Mouse (Mus musculus): ENCODE results near the gene Cux2. TPM values are rescaled to one million over a fixed set of nuclear protein-coding genes. Genes with fewer than 3 reads are reported as not detected.

Cux2 gene
- polyA plus RNA-seq, 1 experiment from 2014 or later: 8.0 TPM

GRCm38 (mm10) chr5:122054130-122054843, 4.4 kb upstream of the Cux2 start:
- H3K27me3 ChIP-seq (ENCODE audit: insufficient read depth, poor library complexity, severe bottlenecking): peaks cover 30% of the 10 kb centered on the region
- DNase-seq (ENCODE audit: low spot score): peak; percentile 83
- peak overlapping the region; percentile 62; the same call in 1 of the 2 replicates for H3K27ac ChIP-seq
- no peaks in the 10 kb centered on the region for H3K36me3 ChIP-seq
- H3K4me3 ChIP-seq: peak overlapping the region; percentile 43
- no peaks in the 10 kb centered on the region for H3K9me3 ChIP-seq
- 34% methylated on average over 13 of the region's 13 CpGs for WGBS
- peaks cover 34% of the 10 kb centered on the region for H3K4me1 ChIP-seq

GRCm38 (mm10) chr5:122053587-122053986, 3.7 kb upstream of the Cux2 start:
- Histone ChIP-seq H3K9me3 (no peaks in the 10 kb centered on the region), H3K36me3 (no peaks in the 10 kb centered on the region), H3K27me3 (ENCODE audit: insufficient read depth, poor library complexity, severe bottlenecking) (peaks cover 37% of the 10 kb centered on the region), H3K4me3 (no peak overlapping the region), H3K27ac (0 out of 2 replicates have a peak overlapping the region, but pooled peaks have one; percentile 30), H3K4me1 (peaks cover 36% of the 10 kb centered on the region)
- DNase-seq (ENCODE audit: low spot score): no peak
- WGBS: 26% methylated on average over 15 of the region's 15 CpGs

GRCm38 (mm10) chr5:122050832-122051105, 867 bp upstream of the Cux2 start:
- no peak for DNase-seq (ENCODE audit: low spot score)
- Histone ChIP-seq H3K4me1 (peaks cover 52% of the 10 kb centered on the region), H3K4me3 (peak overlapping the region; percentile 88), H3K27ac (peak overlapping the region; percentile 97; the same call in 1 of the 2 replicates), H3K9me3 (no peaks in the 10 kb centered on the region), H3K36me3 (no peaks in the 10 kb centered on the region), H3K27me3 (ENCODE audit: insufficient read depth, poor library complexity, severe bottlenecking) (peaks cover 64% of the 10 kb centered on the region)
- 7% methylated on average over 8 of the region's 8 CpGs for WGBS

GRCm38 (mm10) chr5:122049664-122050016, 262 bp downstream of the Cux2 start:
- Histone ChIP-seq H3K27me3 (ENCODE audit: insufficient read depth, poor library complexity, severe bottlenecking) (peaks cover 69% of the 10 kb centered on the region), H3K36me3 (no peaks in the 10 kb centered on the region), H3K4me1 (peaks cover 50% of the 10 kb centered on the region), H3K9me3 (no peaks in the 10 kb centered on the region), H3K4me3 (peak overlapping the region; percentile 88), H3K27ac (peak overlapping the region; percentile 97)
- no peak for DNase-seq (ENCODE audit: low spot score)
- 0% methylated on average over 23 of the region's 43 CpGs for WGBS

- Histone ChIP-seq H3K27me3 (ENCODE audit: insufficient read depth, poor library complexity, severe bottlenecking) (peaks cover 65% of the 10 kb centered on the region), H3K4me3 (peak overlapping the region; percentile 88), H3K27ac (peak overlapping the region; percentile 97), H3K9me3 (no peaks in the 10 kb centered on the region), H3K36me3 (no peaks in the 10 kb centered on the region), H3K4me1 (peaks cover 43% of the 10 kb centered on the region)
- no peak for DNase-seq (ENCODE audit: low spot score)
- 2% methylated on average over 52 of the region's 52 CpGs for WGBS
Observed at GRCm38 (mm10) chr5:122048686-122049663, 927 bp downstream of the Cux2 start.

GRCm38 (mm10) chr5:122048252-122048651, 1.6 kb downstream of the Cux2 start:
- peaks cover 45% of the 10 kb centered on the region for H3K4me1 ChIP-seq
- WGBS: 3% methylated on average over 20 of the region's 20 CpGs
- peak overlapping the region; percentile 88 for H3K4me3 ChIP-seq
- 0 out of 2 replicates have a peak overlapping the region, but pooled peaks have one; percentile 23 for H3K27ac ChIP-seq
- no peak for DNase-seq (ENCODE audit: low spot score)
- H3K27me3 ChIP-seq (ENCODE audit: insufficient read depth, poor library complexity, severe bottlenecking): peaks cover 58% of the 10 kb centered on the region
- H3K36me3 ChIP-seq: no peaks in the 10 kb centered on the region
- H3K9me3 ChIP-seq: no peaks in the 10 kb centered on the region

GRCm38 (mm10) chr5:122047791-122048190, 2.1 kb downstream of the Cux2 start:
- no peaks in the 10 kb centered on the region for H3K9me3 ChIP-seq
- no peak overlapping the region; the same call in 1 of the 2 replicates for H3K27ac ChIP-seq
- H3K27me3 ChIP-seq (ENCODE audit: insufficient read depth, poor library complexity, severe bottlenecking): peaks cover 53% of the 10 kb centered on the region
- no peak for DNase-seq (ENCODE audit: low spot score)
- peaks cover 50% of the 10 kb centered on the region for H3K4me1 ChIP-seq
- 51% methylated on average over 5 of the region's 5 CpGs for WGBS
- no peaks in the 10 kb centered on the region for H3K36me3 ChIP-seq
- peak overlapping the region; percentile 88 for H3K4me3 ChIP-seq

GRCm38 (mm10) chr5:122043567-122043966, 6.3 kb downstream of the Cux2 start:
- Histone ChIP-seq H3K4me1 (peaks cover 37% of the 10 kb centered on the region), H3K27me3 (ENCODE audit: insufficient read depth, poor library complexity, severe bottlenecking) (peaks cover 32% of the 10 kb centered on the region), H3K27ac (no peak overlapping the region), H3K36me3 (peaks cover 4% of the 10 kb centered on the region), H3K4me3 (no peak overlapping the region), H3K9me3 (no peaks in the 10 kb centered on the region)
- WGBS: 72% methylated on average over 11 of the region's 11 CpGs
- no peak for DNase-seq (ENCODE audit: low spot score)

- Histone ChIP-seq H3K27ac (no peak overlapping the region), H3K4me1 (peaks cover 21% of the 10 kb centered on the region), H3K9me3 (no peaks in the 10 kb centered on the region; the same call in 1 of the 2 replicates), H3K4me3 (no peak overlapping the region), H3K27me3 (ENCODE audit: insufficient read depth, poor library complexity, severe bottlenecking) (peaks cover 3% of the 10 kb centered on the region), H3K36me3 (peaks cover 21% of the 10 kb centered on the region)
- 77% methylated on average over 5 of the region's 5 CpGs for WGBS
- DNase-seq (ENCODE audit: low spot score): no peak
Observed at GRCm38 (mm10) chr5:122035278-122035677, 14.6 kb downstream of the Cux2 start.

GRCm38 (mm10) chr5:122033167-122033478, 16.8 kb downstream of the Cux2 start:
- peaks cover 21% of the 10 kb centered on the region for H3K36me3 ChIP-seq
- WGBS: 62% methylated on average over 4 of the region's 4 CpGs
- no peak overlapping the region for H3K4me3 ChIP-seq
- peaks cover 3% of the 10 kb centered on the region; the same call in 1 of the 2 replicates for H3K27me3 ChIP-seq (ENCODE audit: insufficient read depth, poor library complexity, severe bottlenecking)
- no peak overlapping the region for H3K27ac ChIP-seq
- H3K9me3 ChIP-seq: no peaks in the 10 kb centered on the region; the same call in 1 of the 2 replicates
- H3K4me1 ChIP-seq: peaks cover 17% of the 10 kb centered on the region
- DNase-seq (ENCODE audit: low spot score): no peak

GRCm38 (mm10) chr5:122032471-122033166, 17.3 kb downstream of the Cux2 start:
- peaks cover 17% of the 10 kb centered on the region for H3K4me1 ChIP-seq
- no peak overlapping the region for H3K27ac ChIP-seq
- H3K36me3 ChIP-seq: peaks cover 18% of the 10 kb centered on the region
- no peak for DNase-seq (ENCODE audit: low spot score)
- 77% methylated on average over 19 of the region's 19 CpGs for WGBS
- no peaks in the 10 kb centered on the region; the same call in 1 of the 2 replicates for H3K9me3 ChIP-seq
- peaks cover 3% of the 10 kb centered on the region; the same call in 1 of the 2 replicates for H3K27me3 ChIP-seq (ENCODE audit: insufficient read depth, poor library complexity, severe bottlenecking)
- H3K4me3 ChIP-seq: no peak overlapping the region

GRCm38 (mm10) chr5:122031146-122031545, 18.8 kb downstream of the Cux2 start:
- WGBS: 59% methylated on average over 12 of the region's 12 CpGs
- Histone ChIP-seq H3K36me3 (peaks cover 3% of the 10 kb centered on the region), H3K27ac (peak overlapping the region; percentile 36), H3K27me3 (ENCODE audit: insufficient read depth, poor library complexity, severe bottlenecking) (peaks cover 3% of the 10 kb centered on the region; the same call in 1 of the 2 replicates), H3K9me3 (no peaks in the 10 kb centered on the region), H3K4me1 (peaks cover 17% of the 10 kb centered on the region), H3K4me3 (no peak overlapping the region)
- no peak for DNase-seq (ENCODE audit: low spot score)
